Mouse (Mus musculus) mouse embryonic stem cell (cell line): Measurements from ENCODE around the gene Gzmm.
"Not testable (repeated sequence)": the region's sequence is repeated elsewhere in the genome, so short reads cannot be mapped to it uniquely, and the experiment has no call there.

Experiments used
- in situ Hi-C, 2 experiments: fragments of 300-500 bp; cut with MboI; formaldehyde crosslinking; loops; 1 replicate in 1 of 2; 3 replicates in 1 of 2; pipeline ENCODE4 v1.14.3; 2019 to 2020; ENCODE audit warnings: low sequenced_read_pairs in 2 of 2, low pct_unique_long_range_greater_than_20kb in 1 of 2, mixed read lengths in 1 of 2; ENCODE audit not compliant: unreplicated experiment in 1 of 2

The Gzmm gene

DNA sequence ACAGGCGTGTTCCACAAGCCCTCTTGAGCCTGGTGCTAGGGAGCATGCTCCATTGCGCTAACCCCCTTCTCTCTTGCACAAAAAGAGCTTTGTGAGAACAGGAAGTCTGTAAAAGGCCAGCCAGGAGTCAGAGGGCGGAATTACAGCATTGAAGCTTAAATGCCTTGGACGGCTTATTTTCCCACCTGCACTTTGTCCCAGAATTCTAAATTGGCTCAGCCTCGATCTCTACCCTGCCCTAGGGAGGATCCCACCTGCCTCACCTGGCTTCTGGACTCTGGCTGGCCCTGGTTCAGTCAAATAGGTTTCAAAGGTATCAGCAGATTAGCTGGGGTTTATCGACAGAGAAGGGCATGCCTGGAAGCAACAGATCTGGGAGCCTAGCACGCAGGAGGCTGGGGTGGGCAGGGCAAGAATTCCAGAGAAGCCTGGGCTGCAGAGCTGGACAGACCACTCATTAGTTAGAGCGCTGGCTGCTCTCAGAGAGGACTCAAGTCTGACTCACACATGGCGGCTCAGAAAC, 7.4 kb downstream of the Gzmm start:
- in situ Hi-C loops = no loop called here

GRCm38 (mm10) chr10:79697916-79698315, 9.1 kb downstream of the Gzmm start:
- in situ Hi-C loops = no loop called here

DNA sequence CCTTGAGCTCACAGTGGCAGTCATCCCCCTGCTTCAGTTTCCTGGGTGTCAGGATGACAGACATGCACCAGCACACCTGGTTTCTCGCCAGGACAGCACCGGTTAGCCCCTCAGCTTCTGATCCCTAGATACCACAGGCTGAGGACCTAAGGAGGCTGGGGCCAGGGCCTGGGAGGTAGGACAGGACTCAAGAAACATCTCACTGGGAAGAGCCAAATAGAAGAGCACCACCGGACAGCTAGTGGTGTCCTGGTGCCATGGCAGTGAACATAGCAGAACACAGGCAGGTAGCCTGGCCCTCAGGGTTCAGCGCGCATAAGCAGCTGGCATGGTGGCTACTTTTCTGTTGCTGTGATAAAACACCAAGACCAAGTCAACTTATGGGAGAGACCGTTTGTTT, 9.6 kb downstream of the Gzmm start:
- in situ Hi-C loops = no loop called here

DNA sequence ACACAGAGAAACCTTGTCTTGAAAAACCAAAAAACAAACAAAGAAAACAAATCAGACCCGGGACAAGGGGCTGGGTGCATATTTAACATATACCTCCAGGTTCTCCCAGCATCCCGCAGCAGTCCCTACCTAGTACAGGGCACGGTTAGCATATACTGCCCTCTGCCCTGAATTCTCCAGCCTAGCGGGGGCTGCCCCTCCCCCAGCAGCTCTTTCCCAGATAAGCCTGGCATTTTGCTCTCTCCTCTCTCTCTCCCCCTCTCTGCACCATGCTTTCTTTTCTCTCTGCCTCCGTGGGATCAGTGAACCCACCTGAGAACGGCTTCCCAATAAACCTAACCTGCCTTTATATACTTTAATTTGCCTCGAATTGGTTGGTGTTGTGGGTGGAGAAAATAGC, 11.9 kb downstream of the Gzmm start:
- in situ Hi-C loops = no loop called here

DNA sequence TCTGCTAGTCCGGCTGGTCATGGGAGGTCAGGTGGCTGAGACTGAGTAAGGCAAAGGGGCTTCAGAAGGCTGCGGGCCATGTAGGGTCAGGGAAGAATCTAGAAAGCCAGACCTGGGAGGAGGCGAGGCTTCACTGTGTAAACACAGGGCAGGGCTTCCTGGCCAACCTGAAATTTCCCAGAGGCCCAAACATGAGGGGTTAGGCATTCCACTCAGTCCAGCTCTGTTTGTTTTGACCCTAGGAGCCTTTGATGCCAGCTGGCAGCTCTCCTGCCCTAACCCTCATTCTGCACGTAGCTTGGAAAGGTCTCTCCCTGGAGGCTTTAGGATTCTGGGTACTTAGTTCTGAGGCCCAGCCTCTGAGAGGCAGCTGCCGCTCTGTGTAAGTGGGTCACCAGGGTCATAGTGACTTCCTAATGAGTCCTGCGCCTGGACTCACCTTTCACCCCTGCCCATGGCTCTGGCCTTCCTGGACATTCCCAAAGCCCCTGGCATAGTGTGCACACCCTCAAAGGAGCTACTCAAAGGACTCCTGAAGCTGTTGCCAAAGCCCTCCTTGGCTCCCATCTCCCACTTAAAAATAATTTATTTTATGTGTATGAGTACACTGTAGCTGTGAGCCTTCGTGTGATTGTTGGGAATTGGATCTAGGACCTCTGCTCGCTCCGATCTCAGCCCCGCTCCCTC, 12.8 kb downstream of the Gzmm start:
- in situ Hi-C loops = no loop called here

DNA sequence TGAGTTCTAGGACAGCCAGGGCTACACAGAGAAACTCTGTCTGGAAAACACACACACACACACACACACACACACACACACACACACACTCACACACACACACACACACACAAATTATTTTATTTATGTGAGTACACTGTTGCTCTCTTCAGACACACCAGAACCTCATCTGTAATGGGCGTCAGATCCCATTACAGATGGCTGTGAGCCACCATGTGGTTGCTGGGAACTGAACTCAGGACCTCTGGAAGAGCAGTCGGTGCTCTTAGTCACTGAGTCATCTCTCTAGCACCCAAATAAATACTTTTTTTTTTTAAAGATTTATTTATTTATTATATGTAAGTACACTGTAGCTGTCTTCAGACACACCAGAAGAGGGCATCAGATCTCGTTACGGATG, 14.2 kb downstream of the Gzmm start:
- in situ Hi-C loops = not testable (repeated sequence)

DNA sequence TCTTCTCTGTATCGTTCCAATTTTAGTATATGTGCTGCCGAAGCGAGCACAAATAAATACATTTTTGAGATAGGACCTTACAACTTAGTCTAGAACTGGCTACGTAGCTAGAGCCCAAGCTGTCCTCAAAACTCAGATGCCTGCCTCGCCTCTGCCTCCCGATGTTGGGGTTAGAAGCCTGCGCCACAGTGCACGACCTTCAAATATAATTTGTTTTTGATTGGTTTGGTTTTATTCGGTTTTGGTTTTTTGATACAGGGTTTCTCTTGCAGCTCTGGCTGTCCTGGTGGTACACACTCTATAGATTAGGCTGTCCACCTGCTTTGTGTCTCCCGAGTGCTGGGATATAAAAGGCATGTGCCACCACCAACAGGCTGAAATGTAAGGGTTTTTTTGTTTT, 14.7 kb downstream of the Gzmm start:
- in situ Hi-C loops = no loop called here

DNA sequence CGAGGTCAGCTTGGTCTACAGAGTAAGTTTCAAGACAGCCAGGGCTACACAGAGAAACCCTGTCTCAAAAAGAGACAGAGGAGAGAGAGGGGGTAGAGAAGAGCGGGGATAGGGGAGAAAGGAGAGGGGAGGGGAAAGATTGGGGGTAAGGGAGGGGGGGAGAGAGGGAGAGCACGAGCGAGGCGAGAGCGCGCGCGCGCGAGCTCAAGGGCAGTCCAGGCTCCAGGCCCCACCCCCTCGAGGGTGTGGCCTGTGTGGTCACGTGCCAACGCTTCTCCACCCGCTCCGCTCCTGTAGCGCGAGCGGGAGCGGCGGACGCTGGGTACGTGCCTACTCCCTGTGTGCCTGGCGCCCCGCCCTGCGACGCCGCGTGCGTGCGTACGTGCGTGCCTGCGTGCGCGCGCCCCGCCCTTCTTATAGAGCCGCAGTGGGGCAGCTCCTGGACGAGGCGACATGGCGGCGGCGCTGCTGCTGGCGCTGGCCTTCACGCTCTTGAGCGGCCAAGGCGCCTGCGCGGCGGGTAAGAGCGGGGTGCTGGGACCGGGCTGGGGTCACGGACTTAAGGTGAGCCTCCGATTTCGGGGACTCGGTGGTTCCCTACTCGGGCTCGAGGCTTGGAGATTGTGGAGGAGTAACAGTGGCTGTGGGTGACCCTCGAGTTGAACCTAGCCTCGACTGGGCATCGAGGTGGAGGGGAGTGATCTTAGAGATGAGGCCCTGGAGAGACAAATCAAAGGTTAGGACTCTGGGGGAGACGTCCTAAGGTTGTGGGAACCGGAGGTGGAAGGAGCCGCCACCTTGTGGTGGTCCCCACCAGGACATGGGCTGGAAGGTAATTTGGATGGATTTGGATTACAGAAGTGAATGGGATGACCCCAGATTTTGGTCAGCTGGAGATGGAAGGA, 15.5 kb downstream of the Gzmm start, which contains the start of gene Bsg:
TSS of gene Bsg (plus strand) at position 427 of the 905 bp plus-strand sequence.
- in situ Hi-C loops = no loop called here

DNA sequence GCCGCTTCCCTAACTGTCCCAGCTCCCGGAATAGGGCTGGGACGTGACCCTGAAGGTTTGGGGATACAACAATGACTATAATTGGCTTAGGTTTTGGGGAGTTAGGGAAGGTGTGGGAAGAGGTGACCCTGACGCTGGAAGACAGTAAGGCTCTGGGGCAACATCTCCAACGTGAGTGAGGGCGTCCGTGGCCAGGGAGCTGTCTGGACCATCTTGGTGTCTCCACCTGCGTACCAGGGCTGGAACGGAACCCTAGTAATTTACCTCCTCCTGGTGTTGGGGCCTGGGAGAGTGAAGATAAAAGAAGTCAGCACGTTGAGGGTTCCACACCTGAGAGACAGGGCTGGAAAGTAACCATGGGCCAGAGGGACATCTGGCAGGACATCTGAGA, 16.1 kb downstream of the Gzmm start:
- in situ Hi-C loops = no loop called here

DNA sequence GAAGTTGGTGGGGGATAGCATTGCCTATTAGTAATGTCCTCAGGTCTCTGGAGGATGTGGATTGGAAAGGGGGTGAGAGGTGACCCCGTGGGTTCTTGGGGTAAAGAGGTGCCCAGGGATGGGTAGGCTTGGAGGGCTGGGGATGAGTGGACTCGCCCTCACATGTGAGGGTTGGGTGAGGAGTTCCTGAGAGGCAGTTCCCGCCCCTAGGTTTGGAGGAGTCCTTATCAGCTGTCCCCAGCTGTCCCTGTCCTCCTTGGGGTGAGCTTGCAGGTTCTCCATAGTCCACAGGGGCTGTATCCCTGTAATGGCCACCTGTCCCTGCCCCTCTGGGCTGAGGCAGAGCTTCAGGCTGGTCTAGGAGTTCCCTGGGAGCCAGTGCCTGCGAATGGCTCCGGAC, 17.1 kb downstream of the Gzmm start:
- in situ Hi-C loops = no loop called here

GRCm38 (mm10) chr10:79706406-79707094, 17.7 kb downstream of the Gzmm start:
- in situ Hi-C loops = no loop called here

GRCm38 (mm10) chr10:79707162-79707561, 18.3 kb downstream of the Gzmm start:
- in situ Hi-C loops = no loop called here

DNA sequence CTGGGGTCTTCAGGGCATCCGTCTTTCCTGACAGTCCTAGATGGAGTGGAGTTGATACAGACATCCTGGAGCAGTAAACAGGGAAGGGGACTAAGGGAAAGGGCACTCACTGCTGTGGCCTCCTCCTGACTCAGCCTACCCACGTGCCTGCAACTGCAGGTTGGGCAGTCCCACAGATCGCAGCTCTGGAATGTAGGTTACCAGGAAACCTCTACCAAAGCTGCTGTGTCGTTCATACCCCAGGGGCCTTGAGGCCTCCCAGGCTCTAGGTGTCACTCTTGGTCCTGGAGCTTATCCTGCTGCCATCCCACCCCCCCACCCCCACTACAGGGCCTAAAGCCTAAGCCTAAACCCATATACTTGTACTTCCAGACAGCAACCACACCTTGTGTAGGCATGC, 18.9 kb downstream of the Gzmm start:
- in situ Hi-C loops = no loop called here

DNA sequence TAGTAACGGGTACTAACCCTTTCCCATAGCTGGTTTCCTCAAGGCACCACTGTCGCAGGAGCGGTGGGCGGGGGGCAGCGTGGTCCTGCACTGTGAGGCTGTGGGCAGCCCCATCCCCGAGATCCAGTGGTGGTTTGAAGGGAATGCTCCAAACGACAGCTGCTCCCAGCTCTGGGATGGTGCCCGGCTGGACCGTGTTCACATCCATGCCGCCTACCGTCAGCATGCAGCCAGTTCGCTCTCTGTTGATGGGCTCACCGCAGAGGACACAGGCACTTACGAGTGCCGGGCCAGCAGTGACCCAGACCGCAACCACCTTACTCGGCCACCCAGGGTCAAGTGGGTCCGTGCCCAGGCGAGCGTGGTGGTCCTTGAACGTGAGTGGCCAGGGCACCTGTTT, 19.8 kb downstream of the Gzmm start:
- in situ Hi-C loops = no loop called here

DNA sequence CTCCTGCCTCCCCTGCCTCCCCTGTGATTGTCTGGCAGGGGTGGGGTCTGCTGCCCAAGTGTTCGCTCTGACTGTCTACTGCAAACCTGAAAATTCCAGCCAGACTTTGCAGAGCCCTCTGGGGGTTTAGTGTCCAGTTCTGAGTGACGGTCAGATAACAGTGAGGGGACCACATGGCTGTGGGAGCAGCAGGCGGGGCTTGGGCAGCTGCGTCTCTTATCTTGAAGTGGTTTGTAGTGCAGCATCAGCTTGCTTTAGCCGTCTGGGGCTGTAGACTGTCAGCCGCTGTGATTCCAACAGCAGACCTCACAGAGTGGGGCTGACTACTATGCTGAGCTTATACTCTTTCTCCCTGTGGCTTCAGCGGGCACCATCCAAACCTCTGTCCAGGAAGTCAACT, 20.5 kb downstream of the Gzmm start:
- in situ Hi-C loops = no loop called here

DNA sequence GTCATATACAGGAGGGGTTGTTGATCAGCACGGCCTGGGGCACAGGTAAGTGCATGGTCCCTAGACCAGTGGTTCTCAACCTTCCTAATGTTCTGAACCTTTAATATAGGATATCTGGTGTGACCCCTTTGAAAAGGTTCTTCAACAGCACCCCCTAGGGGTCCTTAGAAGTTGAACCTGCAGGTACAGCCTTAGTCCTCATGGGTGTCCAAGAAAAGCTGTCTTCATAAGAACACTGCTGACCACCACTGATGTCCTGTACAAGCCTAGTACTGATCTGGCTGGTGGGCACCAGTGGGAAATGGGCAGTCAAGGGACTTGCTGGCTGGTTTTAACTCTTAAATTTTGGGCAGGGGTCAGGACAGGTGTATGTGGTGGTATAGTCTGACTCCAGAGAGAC, 23.2 kb downstream of the Gzmm start:
- in situ Hi-C loops = no loop called here

DNA sequence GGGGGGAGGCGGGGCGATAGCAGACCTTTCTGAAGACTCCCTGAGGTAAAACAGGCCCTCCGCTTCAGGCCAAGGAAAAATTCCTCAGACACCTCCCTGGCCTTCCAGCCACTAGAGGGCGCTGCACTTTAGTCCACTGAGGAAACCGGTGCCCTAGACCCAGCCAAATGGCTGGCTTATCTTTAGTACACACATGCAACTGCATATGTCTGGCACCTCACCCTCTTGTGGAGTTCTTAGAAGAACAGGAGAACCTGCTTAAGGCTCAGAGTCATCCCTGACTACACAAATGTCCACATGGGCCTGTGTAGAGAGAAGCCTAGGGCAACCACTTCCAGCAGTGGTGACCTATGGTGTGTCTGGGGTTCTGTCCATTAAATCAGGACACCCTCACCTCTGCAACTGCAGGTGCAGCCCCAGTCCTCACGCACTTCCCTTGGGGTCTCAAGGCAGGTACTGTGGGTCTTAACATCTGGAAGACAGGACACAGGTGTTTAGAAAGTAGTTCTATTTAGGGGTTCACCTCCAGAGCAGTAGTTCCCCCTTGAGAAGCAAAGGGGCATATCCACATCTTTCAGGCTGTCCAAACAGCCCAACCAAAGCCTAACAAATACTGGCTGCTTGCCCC, 23.8 kb downstream of the Gzmm start:
- in situ Hi-C loops = no loop called here

GRCm38 (mm10) chr10:79713163-79713562, 24.3 kb downstream of the Gzmm start:
- in situ Hi-C loops = no loop called here

GRCm38 (mm10) chr10:79714996-79715395, 26.2 kb downstream of the Gzmm start:
- in situ Hi-C loops = no loop called here
